Mouse (Mus musculus) kidney, adult 2 months (tissue): ENCODE data around the gene Trub2.

Experiments used
- CTCF ChIP-seq: fragments of 200-500 bp; conservative IDR thresholded peaks from 2 replicates; pipeline ENCODE4 v1.5.1; 2011; ENCODE audit warnings: low read depth, mild to moderate bottlenecking, control low read depth, low read length, moderate library complexity, mixed read lengths; ENCODE audit not compliant: insufficient read depth, insufficient read length
- POLR2A ChIP-seq: fragments of 200-500 bp; IDR thresholded peaks from one replicate; pipeline ENCODE4 v1.6.1; 2011; ENCODE audit warnings: low read depth, low read length, control low read depth

DNA sequence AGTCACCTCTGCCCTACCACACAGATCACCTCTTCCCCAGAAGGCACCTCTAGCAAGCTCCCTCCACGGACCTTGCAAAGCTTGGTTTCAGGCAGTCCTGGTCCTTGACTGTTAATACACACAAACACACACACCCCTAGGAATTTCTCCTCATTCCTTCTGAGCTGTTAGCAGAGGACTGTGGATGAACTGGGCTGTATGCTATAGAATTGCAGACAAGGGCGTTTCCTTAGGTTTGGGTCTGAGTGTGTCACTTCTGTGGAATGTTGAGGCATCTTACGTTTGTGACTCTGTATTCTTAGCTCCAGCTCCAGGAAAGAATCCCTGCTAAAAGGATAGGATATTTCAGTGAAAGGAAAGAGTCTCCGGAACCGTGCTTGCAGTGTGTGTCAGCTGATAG lies 76.4 kb downstream of the Trub2 start:
- TF ChIP-seq CTCF, result no peak
- TF ChIP-seq POLR2A, result no peak
